ENCODE assay signal across 25 mouse cellular contexts in genomic region chr3:121411450-121411849, GRCm38 (mm10).
"Had no signal": no experiment of that assay in that cellular context is flagged by ENCODE, and none has a peak within 500 bp of the region (broad histone marks: within the 10 kb centered on the region; RNA-seq: fewer than 3 reads in every experiment).

No protein-coding gene starts in this region.

- H3K4me3 ChIP-seq: gastrocnemius, adult 2 months; heart, embryonic 13.5 days; heart, embryonic 15.5 days; hindbrain, embryonic 13.5 days; layer of hippocampus, adult 2 months; left cerebral cortex, adult 2 months; limb, embryonic 10.5 days; limb, embryonic 12.5 days; liver, embryonic 13.5 days had no signal

- H3K36me3 ChIP-seq: heart, embryonic 13.5 days; heart, embryonic 15.5 days; hindbrain, embryonic 13.5 days; limb, embryonic 10.5 days; limb, embryonic 12.5 days; liver, embryonic 13.5 days had no signal

- H3K27me3 ChIP-seq: heart, embryonic 13.5 days; heart, embryonic 15.5 days; hindbrain, embryonic 13.5 days; limb, embryonic 12.5 days; liver, embryonic 13.5 days had no signal

- ATAC-seq: forebrain, postnatal 0 days; hindbrain, embryonic 16.5 days; inflammation-experienced regulatory T-cells, adult 6 months had no signal

- DNase-seq: forebrain, postnatal 0 days; gastrocnemius, adult 2 months; gastrocnemius, postnatal 10 days; gastrocnemius, postnatal 25 days; heart, adult 18-20 months; heart, postnatal 14 days; heart, postnatal 36 days; kidney, adult 18-20 months; kidney, adult 8-10 months; kidney, postnatal 10 days; kidney, postnatal 25 days; kidney, postnatal 4 days; liver; liver, embryonic 13.5 days had no signal

- H3K4me1 ChIP-seq: heart, embryonic 15.5 days; hindbrain, embryonic 13.5 days; liver, embryonic 13.5 days had no signal

- H3K9ac ChIP-seq: forebrain, postnatal 0 days; heart, embryonic 13.5 days; heart, embryonic 15.5 days; hindbrain, embryonic 13.5 days; limb, embryonic 12.5 days; liver, embryonic 13.5 days had no signal

- H3K4me2 ChIP-seq: heart, embryonic 11.5 days; heart, embryonic 13.5 days; heart, embryonic 15.5 days; hindbrain, embryonic 13.5 days; limb, embryonic 12.5 days; liver, embryonic 11.5 days; liver, embryonic 13.5 days had no signal

- H3K9me3 ChIP-seq: heart, embryonic 13.5 days; heart, embryonic 15.5 days; hindbrain, embryonic 13.5 days; limb, embryonic 10.5 days; limb, embryonic 12.5 days; liver, embryonic 13.5 days had no signal

- H3K27ac ChIP-seq: gastrocnemius, adult 2 months; heart, embryonic 13.5 days; heart, embryonic 15.5 days; hindbrain, embryonic 13.5 days; layer of hippocampus, adult 2 months; left cerebral cortex, adult 2 months; limb, embryonic 10.5 days; limb, embryonic 12.5 days; liver, embryonic 13.5 days had no signal
